19 mouse cellular contexts compared by ENCODE assay signal in the genomic region with DNA sequence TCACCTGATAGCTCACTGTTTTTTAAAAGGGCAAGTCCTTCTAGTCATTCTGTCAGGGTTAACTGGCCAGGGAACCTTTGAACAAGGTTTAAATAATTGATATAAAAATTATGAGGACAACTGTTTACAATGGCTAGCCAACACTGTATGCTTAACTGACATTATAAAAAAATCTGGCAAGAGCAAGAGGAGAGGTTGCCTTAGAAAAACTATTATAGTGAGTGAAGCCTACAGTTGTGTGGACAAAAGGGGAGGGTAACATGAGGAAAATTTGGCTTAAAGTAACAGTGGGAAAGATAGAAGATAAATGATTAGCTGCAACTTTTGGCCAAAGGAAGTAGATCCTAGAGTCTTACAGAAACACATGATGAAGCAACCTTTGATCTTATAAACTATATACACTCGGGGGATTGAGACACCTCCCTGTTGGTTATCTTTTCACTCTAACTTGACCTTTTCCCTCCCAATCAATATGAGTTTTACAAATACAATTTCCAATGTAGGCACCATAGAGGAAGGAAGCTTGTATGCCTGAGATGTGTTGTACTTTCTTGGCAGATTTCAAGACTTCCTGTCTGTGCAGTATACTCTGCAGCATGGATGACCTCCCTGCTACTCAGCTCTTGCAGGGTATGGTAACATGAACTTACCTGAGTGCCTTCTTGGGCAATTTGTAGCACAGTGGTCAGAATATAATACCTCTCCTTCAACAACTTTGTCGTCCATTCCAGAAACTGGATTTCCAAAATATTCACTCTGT.
"Had no signal": no experiment of that assay in that cellular context is flagged by ENCODE, and none has a peak within 500 bp of the region (broad histone marks: within the 10 kb centered on the region; RNA-seq: fewer than 3 reads in every experiment).

No protein-coding gene starts in this region.

- H3K4me2 ChIP-seq: midbrain, embryonic 12.5 days; neural tube, embryonic 13.5 days; neural tube, embryonic 15.5 days had no signal

- ATAC-seq: midbrain, embryonic 16.5 days had no signal

- H3K27ac ChIP-seq: liver, embryonic 14.5 days; midbrain, embryonic 10.5 days; midbrain, embryonic 12.5 days; neural tube, embryonic 13.5 days; neural tube, embryonic 15.5 days had no signal

- H3K4me3 ChIP-seq: midbrain, embryonic 10.5 days; midbrain, embryonic 12.5 days; myocyte; neural tube, embryonic 13.5 days; neural tube, embryonic 15.5 days had no signal

- H3K4me1 ChIP-seq: midbrain, embryonic 10.5 days; midbrain, embryonic 12.5 days; neural tube, embryonic 13.5 days; neural tube, embryonic 15.5 days had no signal

- H3K36me3 ChIP-seq: midbrain, embryonic 10.5 days; midbrain, embryonic 12.5 days; neural tube, embryonic 13.5 days; neural tube, embryonic 15.5 days had no signal

- DNase-seq: lung, adult 18-20 months; lung, postnatal 10 days; lung, postnatal 4 days; midbrain, embryonic 14.5 days; retina, postnatal 1 day; right cerebral cortex, adult 18-20 months; right cerebral cortex, postnatal 25 days; right cerebral cortex, postnatal 4 days; spleen, adult 18-20 months; thymus, adult 18-20 months; thymus, postnatal 14 days; thymus, postnatal 36 days had no signal

- H3K9me3 ChIP-seq: midbrain, embryonic 10.5 days; midbrain, embryonic 12.5 days; neural tube, embryonic 13.5 days; neural tube, embryonic 15.5 days had no signal

- H3K9ac ChIP-seq: liver, embryonic 14.5 days; midbrain, embryonic 12.5 days; neural tube, embryonic 13.5 days; neural tube, embryonic 15.5 days had no signal

- H3K27me3 ChIP-seq: midbrain, embryonic 12.5 days; neural tube, embryonic 13.5 days; neural tube, embryonic 15.5 days had no signal
